Mouse (Mus musculus) Muller cell, postnatal 12 days (primary cell): ENCODE data around the gene Tpt1.
"Not testable (repeated sequence)": the region's sequence is repeated elsewhere in the genome, so short reads cannot be mapped to it uniquely, and the experiment has no call there.

ENCODE experiments used
- DNase-seq: peaks from one replicate; pipeline ENCODE4 v3.0.0-alpha.2; 2015; ENCODE audit errors: inconsistent ontology term

Gene Tpt1

DNA sequence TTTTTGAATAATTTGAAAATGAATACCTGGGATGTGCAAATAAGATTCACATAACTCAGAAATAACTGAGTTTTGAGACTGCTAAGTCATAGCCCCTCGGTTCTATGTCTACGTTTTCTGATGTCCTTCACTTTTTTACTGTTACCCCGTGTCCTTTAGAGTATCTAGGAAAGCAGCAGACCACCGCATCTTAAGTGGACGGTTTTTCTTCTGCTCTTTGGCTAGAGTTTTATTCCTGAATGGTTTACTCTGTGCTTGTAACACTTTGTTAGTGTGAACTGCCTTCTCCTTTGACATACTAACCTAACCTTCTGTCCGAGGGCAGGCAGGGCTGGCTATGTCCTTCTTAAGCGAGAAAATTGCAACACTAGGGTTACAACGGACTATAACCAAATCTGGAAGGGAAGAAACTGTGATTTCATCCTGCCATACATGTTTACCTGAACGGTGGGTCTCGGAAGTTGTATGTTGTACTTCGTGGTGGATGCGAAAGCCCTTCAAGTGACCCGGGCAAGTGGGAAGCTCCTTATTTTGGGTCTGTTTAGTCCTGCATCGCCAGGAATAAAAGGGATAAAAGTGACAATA, 690 bp upstream of the Tpt1 start:
- DNase-seq, result no peak

DNA sequence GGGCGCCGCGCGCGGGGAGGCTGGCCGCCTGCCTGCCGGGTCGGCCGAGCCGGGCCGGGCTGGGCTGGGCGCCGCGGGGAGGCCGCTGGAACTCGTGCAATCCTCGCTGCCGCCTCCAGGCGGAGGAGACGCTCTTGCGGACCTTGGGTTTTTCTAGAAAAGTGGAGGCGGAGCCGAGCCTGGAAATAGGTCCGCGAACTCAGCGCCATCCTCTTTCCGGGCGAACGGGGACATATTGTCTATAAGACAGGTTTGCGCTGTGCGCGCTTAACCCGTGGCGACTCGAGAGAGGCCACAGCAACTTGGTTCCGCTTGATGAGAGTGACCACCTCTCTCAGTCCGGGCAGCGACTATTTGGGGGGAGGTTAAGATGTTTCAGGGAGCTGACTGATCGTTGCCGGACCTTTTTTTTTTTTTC, 814 bp downstream of the Tpt1 start:
- DNase-seq, result peak; percentile 85

DNA sequence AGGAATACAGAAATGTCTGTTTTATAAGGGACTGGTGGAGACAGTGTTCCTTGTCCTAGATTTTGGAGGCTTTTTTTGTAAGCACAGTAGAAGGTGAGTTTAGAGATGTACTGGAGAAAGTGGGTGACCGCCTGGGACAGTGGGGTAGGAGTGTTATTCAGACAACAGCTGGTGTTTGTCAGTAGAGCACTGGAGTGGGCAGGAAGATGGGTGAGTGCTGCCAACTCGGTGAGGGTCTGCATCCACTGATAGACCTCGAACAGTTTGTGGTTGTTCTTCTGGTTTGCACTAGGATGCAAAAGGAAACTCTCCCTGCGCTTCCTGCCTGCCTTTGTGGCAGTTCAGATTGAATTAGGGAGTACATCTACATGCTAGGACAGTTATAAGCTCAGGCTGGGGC, 2.8 kb downstream of the Tpt1 start:
- DNase-seq, result no peak

DNA sequence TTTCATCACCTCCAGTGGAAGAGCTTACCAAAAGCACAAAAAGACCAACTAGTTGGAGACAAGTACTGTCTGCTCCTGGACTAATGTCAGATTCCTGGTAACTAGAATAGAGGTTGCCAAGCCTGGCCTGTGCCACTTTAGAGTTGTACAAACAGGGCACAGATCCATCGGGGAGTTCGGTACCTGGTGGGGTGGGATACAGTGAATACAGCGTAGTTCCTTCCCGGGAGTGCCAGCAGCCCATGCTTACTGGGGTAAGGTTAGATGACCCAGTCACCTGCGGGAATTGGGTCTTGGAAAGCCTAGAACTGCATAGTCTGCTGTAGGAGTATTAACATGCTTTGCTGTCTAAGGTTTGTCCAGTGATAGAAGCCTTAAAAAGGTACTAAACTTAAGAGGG, 3.6 kb downstream of the Tpt1 start:
- no peak for DNase-seq

DNA sequence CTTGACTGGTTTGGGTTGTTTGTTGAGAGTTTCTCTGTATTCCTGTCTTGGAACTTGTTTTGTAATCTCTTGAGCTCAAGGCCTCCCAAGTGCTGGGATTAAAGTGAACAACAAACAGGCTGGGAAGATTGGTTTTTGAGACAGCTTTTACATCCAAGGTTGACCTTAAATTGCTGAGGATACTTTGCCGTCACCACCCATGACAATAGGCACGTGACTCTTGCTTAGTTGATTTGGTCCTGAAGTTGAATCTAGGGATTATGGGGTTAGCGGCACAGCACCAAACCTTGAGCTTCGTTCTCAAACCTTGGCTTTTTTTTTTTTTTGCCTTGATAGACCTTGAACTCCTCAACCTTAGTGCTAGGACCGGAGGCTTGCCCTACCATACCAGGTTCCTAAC, 4.3 kb downstream of the Tpt1 start:
- DNase-seq, result no peak

DNA sequence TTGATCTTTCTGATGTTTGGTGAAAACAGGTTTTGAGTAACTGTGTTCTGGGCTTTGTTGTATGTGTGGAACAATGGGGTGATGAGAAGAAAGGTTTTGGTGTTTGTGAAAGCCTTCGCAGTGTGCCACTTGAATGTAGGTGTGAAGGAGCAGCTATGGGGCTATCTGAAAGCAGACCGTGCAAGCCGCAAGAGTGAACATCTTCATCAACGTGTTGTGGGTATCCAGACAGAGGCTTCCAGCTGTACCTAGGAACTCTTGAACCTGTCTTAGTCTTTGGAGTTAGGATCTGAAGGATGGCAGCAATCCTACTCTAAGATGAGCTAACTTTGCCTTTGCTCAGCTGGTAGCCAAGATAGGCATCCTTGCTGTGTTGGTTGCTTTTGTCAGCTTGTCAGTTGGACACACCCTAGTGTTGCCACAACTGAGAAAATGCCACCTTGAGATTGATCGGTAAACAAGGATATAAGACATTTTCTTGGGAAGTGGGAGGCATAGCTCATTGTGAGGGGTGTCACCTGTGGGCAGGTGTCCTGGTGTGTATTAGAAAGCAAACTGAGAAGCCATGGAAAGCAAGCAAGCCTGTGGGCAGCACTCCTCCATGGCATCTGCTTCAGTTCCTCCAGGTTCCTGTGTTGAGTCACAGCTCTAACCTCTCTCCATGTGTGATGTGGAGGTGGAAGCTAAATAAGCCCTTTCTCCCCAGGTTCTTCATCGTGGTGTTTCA, 5.1 kb downstream of the Tpt1 start:
- DNase-seq, result no peak

DNA sequence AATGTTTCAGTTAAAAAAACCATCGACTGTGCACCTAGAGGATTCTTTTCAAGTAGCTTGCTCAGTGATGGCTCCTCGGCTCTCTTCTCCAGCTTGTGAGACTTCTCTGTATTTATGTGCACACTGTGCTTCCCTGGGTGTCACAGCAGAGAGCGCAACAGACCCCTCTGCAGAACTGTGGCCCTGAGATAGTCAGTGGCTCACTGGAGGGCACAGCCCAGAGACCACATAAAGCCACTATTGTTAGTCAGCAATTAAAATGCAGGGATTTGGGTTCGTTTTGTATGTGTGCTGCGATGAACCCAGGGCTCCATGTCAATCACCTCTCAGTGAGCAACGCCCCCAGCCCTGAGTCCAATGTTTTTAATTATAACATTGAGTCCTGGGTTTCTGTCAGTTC, 5.9 kb downstream of the Tpt1 start:
- no peak for DNase-seq

DNA sequence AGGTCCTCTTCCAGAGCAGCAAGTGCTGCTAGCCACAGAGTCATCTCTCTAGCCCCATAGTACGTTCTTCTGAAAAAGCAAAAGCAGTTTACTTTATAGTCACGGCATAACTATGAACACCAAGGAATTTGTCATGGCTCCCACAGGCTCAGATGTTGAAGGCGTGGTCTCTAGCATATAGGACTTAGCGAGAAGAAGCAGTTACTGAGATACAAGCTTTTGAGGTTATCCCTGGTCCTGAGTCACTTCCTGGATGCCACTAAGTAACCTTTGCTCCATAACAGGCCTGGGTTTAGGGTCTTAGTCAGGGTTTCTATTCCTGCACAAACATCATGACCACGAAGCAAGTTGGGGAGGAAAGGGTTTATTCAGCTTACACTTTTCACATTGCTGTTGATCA, 7.1 kb downstream of the Tpt1 start:
- DNase-seq, result no peak

DNA sequence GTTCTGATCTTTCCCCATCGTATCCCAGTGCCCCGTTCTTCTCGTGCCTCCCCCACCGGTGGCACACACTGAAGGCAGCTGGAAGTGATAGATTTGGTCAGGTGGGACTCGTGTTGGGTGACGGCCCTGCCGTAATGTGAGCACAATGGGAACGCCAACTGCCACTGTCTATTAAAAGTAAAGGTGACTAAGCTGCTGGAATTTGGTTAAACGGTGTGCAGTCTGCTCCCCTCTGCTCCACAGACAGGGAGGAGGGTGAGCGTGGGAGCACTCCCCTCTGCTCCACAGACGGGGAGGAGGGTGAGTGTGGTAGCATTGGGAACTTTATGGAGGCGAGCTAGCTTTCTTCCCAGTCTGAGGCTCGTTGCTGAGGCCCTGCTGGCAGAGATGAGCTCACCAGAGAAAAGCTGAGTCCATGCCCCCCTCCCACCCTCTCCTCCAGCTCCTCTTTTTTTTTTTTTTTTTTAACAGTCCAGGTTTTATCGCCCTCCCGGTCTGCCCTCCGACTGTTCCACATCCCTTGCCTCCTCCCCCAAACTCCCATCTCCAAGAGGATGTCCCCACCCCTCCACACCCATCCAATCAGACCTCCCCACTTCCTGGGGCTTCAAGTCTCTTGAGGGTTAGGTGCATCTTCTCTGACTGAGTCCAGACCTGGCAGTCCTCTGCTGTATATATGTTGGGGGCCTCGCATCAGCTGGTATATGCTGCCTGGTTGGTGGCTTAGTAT, 10.5 kb downstream of the Tpt1 start:
- no peak for DNase-seq

DNA sequence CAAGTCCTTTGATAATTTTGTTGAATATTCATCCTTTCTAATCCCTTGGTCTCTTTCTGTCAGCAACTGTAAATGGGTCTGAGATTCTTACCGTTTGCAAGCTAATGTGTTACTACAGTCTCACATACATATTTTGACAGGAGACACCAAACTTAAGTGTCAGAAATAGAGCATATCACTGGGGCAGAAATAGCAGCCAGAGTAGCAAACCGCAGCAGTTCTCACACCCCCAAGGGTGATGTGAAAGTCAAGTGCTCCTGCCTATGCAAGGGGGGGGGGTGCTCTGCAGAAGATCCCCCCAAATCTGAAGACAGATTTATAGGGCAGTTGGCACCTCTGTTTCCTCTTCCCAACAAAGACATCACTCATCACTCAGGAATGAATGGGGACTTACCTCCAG, 13.3 kb downstream of the Tpt1 start:
- no peak for DNase-seq

DNA sequence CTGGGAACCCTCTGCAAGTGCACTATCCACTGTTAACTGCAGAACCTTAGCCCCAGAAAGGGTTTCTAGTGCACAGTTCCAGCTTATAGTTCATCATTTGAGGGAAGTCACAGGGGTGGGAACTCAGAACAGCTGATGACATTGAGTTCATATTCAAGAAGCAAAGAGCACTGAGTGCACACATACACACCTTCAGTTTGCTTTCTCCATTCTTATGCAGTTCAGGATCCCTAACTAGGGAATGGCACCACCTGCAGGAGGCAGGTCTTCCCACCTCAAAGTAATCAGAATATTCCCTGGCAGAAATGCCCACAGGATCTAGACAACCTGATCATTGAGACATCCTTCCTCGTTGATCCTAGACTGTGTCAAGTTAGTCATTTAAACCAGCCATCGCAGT, 14.7 kb downstream of the Tpt1 start:
- DNase-seq, result no peak

DNA sequence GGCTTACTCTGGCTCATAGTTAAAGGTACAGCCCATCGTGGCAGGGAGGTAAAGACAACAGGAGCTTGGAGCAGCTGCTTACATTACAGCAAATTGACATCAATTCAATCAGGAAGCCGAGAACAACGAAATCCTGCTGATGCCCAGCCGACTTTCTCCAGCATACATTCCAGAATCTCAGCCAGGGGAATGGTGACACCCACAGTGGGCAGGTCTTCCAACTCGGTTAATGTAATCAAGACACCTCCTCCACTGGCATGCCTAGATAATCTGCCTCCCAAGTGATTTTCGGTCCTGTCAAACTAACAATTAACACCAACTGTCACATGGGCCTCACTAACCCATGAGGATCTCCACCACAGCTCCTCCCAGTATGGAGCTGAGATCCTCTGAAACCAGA, 17.8 kb downstream of the Tpt1 start:
- DNase-seq, result no peak

DNA sequence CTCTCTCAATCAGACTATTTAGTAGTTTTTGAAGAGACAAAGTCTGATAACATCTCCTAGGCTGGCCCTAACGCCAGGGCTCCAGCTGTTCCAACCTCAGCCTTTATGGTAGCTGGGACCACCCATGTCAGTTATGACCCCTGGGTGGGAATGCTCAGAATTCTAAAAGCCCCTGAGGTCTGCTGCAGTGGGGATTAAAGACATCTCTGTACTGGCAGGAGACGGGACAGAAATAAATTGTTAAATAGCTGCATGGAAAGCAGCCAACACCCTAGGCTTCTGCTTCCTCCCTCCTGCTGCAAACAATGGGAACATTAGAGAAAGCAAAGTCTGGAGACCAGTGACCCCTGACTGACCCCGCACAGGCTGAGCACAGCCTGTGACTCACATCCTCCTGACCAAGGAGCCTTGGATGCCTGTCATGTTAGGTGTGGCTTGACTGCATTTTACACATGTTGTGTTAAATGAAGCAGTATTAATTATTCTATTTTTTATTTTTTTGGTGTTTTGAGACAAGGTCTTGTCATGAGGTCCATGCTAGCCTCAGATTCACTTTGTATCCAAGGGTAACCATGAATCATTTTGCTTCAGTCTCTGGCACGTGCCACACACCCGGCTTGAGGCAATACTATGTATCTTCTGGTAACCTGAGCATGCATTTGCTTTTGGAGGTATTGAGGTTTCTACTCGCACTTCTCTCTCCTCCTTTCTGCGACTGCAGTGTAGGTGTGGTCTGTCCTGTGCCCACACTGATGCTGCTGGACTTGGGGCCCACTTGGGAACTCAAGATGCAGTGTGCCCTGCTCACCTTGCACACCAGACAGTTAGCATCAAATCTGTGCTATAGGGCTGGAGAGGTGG, 18.9 kb downstream of the Tpt1 start:
- peak; percentile 95 for DNase-seq

DNA sequence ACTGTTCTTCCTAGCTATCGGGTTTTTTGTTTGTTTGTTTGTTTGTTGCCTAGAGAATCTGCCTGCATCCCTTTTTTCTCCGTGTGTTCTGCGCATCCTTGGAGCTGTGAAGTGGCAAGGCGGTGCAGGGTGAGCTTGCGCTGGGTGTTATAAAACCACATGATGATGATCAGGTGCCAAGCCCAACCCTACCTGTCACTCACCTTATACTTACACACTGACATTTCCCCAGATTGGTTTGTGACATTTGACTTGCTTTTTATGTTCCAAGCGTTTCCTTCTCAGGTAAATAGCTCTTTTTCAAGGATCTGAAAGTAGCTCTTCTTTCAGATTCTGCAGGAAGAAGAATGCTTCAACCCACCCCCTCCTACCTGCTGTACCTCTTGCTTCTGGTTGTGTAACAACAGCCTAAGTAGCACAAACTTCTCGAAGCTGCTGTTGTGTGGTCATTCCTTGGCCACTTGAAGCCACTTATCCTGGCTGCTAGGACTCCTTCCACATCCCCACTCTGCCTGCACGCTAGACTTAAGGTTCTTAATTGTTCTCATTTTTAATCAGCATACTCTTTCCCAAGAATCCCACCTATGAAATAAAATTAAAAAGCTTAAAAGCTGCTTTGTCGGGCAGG, 21.9 kb downstream of the Tpt1 start:
- DNase-seq, result no peak

DNA sequence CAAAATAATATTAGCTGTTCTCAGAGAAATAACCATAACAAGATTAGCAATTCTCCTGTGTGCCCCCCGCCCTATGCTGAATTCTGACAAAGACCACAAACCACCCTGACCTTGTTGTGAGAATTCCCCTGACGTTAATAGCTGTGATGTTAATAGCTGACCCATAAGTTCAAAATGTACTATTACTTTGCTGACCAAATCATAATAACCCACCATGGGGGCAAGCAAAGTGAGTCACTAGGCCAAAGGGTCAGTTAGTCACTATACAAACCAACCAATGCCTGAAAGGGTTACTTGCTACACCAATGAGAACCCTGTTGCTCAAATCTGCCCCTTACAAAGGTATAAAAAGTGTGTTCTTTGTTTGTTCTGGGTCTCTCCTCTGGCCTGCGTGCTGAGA, 23.1 kb downstream of the Tpt1 start:
- DNase-seq, result not testable (repeated sequence)

DNA sequence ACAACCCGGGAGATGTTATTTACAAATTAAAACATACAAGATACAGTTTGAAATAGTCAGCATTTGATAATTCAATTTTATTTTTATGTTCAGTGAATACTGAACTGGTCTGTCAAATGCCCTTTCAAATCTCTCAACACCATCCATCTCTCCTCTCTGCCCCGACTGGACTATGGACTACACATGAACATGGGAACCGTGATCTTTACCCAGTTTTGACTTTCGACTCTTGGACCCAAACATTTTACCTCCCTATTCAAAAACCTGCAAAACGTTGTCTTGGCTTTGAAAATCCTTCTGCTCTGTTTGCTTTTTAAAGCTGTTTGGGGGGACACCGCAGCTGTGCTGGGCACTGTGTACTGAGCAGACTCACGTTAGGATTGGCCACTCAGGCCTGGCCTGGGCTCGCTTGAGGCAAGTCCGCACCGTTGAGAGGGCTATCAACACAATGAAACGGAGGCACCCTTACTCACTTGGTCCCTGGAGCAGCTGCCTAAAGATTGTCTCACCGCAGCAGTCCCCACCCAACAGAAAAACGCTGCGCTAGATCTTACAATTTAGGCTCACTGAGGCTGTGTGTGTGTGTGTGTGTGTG, 25.0 kb downstream of the Tpt1 start:
- DNase-seq, result no peak

DNA sequence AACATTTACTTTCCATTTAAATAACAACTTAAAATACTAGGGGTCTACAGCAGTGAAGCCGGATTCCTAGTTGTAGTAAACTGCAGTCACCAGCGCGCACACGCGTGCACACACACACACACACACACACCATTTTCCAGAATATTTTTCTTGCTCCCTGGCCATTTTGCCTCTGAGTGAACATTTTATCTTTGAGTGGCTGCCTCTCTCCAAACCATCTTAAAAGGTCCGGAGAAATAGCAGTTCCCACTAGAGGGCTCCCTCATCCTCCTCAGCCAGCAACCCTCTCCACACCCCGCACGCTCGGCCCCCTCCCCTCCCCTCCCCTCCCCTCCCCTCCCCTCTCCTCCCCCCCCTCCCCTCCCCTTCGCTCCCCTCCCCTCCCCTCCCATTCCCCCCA, 25.7 kb downstream of the Tpt1 start:
- DNase-seq, result peak; percentile 48

DNA sequence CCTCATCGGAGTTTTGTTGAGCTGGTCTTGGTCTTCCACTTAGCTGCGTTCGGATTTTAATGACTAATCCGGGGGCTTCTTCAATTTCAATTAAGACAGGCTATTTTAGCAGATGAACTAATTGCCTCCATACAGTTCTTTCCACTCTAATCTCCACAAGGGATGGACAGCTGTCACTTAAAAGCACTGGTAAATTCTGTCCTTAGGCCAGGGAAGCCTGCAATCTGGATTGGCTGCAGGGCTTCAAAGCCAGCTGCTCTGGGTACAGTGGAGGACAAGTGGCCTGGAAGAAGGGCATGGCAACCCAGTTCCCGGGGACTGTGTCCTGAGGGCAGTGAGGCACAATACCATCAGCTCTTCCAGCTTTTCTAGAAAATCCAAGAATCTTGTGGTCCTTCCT, 26.2 kb downstream of the Tpt1 start:
- peak; percentile 65 for DNase-seq

DNA sequence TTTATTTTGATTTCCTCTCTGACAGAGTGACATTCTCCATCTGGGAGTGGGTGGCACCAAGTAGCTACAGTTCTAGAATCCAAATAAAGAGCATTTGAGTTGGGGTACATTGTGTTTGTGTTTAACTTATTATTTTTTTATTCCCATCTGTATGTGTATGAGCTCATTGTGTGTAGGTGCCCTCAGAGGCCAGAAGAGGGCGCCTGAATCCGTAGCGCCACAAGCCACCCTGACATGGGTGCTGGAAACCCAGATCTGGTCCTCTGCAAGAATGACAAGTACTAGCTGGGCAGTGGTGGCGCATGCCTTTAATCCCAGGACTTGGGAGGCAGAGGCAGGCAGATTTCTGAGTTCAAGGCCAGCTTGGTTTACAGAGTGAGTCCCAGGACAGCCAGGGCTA, 26.9 kb downstream of the Tpt1 start:
- no peak for DNase-seq

DNA sequence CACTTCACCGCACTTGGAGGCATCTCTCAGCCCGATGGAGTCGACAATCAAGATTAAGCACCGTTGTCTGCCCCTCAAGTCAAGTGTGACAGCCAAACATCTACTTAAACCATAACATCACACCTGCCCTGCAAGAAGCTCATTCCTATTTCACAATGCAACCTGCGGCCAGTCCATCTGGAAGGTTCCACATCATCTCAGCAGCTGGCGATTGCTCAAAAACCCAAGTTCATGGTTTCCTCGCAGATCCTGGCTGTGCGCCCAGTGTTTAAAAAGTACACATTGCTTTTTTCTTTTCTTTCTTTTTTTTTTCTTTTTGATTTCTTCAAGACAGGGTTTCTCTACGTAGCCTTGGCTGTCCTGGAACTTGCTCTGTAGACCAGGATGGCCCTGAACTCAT, 28.7 kb downstream of the Tpt1 start:
- DNase-seq, result no peak

DNA sequence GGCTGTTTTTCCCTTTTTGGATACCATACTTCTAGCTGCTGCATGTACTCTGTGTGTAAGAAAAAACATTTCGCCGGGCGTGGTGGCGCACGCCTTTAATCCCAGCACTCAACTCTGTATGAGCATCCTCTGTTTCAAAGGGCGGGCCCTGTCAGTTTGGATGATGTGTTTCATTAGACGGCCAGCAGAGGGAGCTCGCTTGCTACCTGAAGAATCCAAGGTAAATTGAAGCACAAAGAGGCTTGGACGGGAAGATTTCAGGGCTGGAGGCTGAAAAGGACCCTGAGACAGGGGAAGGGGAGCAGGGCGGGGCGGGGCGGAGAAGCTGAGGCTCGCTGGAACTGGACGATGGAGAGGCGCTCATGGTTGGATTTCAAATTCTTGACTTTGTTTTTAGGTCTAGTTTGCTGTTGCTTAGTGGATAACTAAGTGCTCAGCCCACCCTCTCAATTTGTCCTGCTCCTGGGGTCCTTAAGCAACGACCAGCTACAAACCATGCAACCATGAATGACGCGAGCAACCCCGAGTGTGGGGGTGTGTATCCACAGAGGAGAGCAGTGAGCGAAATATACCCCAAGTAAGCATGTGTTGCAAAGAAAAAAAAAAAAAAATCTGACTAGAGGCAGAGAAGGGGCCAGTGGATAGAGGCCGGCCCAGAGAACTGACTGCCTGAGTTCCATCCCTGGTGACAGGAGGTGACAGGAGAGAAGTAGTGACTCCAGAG, 31.6 kb downstream of the Tpt1 start:
- DNase-seq, result peak; percentile 77
